Mouse (Mus musculus) lung, postnatal 10 days (tissue): ENCODE measurements at regions not wholly inside any gene's neighbourhood (a gene's known extent, or its start where the extent isn't known, plus 50 kb on each side); places are given as distances from the start of the nearest gene placed in this dataset.

Source experiments
- DNase-seq: peaks from one replicate; pipeline ENCODE4 v3.0.0; 2021

- DNase-seq = no peak
These were observed 573.1 kb upstream of the Gm19410 start for GRCm38 (mm10) chr8:35192515-35192914.

- peak; percentile 64 for DNase-seq
These were observed 571.8 kb upstream of the Gm19410 start for GRCm38 (mm10) chr8:35193771-35194170.

DNA sequence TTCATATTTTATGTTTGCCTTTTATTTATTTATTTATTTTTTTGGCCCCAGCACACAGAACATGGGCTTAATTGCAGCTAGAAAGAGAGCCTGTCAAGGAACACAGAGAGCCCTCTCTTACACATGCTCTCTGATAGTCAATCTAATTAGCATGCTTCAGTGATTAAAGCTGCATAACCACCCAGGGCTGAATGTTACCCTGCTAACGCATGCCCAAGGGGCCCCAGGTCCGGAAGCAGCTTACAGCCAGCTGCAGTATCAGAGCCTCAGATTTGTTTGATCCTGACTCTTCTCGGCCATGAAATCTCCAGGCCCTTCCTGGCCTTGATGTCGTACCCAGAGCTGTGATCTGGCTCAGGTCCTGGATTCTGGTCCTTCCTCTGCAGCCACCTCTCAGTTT is 569.4 kb upstream of the Gm19410 start:
- no peak for DNase-seq

DNA sequence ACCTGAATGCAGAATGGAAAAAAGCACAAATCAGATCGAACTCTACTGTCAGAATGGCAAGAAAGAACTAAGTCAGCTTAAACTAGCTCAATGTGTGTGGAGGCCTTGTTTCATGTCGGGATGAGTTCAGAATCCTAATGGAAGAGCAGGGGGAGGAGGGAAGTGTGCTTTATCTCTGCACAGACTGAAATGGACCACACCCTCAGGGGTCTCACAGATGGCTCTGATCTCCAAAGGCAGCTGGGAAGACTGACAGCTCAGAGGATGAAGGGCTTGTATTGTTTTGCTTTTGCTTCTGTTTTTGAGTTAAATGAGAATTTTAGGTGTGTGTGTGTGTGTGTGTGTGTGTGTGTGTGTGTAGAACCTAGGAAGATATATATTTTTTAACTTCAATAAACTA is 566.8 kb upstream of the Gm19410 start:
- no peak for DNase-seq

- peak; percentile 50 for DNase-seq
These were observed 564.2 kb upstream of the Gm19410 start for GRCm38 (mm10) chr8:35201416-35201815.

GRCm38 (mm10) chr8:35204971-35205370 is 560.6 kb upstream of the Gm19410 start:
- no peak for DNase-seq

- peak; percentile 71 for DNase-seq
These were observed 560.1 kb upstream of the Gm19410 start for GRCm38 (mm10) chr8:35205536-35205935.

GRCm38 (mm10) chr8:35206271-35206670 is 559.3 kb upstream of the Gm19410 start:
- DNase-seq = peak; percentile 23

DNA sequence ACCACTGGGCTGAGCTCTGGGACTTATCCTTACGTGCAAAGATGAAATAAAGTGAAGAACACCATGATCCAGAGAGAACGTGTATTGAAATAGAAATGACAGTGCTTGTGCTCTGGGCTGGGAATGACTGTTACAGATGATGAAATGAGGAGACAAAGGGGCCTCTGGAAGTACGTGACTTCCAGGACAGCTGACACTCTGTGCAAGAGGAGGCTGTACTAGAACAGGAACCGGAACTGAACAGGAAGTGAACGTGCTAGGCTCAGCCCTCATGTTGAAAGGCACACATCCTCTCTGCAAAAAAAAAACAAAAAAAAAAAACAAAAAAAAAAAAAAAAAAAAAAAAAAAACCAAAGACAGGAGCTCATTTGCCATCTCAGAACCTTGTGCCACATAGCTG is 557.2 kb upstream of the Gm19410 start:
- DNase-seq = no peak

DNA sequence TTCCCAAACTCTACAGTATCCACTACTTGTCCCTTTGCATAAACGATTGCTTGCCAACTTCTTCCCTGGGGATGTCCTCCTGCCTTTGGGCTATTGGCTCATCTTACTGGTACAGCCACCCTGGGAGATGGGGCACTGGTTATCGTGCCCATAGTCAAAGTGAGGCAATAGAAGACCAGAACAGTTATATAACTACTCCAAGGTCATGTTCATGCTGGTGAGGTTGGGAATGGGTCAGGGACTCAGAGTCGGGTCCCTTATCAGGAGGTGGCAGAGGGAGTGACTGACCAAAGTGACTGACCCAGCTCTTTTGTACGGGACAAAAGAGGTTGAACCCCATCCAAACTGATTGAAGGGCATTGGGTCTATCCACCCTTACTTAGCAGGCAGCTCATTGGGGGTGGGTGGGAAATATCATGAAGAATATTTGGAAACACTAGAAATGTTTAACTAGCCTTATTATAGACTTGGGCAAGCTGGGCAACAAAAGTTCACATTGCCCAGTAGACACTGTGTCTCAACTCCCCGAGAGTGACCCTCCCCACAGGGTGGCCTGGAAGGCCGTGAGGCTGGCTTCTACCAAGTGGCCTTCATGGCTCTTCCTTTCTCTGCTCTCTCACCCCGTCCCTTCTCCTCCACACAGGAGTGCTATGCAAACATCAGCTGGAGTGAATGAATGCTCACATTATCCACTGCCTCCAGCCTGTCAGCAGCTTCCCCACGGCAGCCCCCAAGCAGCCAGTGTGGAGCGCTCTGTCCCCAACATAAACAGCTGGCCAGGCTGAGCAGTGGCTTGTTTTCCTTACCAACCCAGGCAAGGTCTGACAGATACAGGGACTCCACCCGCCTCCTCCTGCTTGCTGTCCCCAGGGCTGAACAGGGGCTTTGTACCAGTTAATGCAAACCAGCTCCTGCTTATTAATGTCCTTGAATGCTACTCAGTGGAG is 553.8 kb upstream of the Gm19410 start:
- DNase-seq = no peak

GRCm38 (mm10) chr8:35213515-35213914 is 552.1 kb upstream of the Gm19410 start:
- no peak for DNase-seq

DNA sequence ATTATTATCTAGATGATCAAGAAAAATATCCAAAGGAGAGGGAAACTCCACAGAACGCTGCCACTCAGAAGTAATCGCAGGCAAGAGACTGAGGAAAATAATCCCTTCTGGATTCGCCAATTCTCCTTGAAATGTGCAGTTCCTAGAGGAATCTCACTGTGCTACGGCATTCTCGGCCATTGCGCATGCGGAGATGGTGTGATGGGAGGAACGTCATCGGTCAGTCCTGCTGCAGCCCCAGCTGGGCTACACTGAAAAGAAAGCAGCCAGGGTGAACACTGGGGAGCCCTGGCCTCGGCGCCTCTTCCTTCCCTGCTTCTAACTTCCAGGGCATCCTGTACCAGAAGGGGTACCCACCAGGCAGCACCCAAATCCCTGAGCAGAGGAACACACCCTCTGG is 548.0 kb upstream of the Gm19410 start:
- DNase-seq = no peak

DNA sequence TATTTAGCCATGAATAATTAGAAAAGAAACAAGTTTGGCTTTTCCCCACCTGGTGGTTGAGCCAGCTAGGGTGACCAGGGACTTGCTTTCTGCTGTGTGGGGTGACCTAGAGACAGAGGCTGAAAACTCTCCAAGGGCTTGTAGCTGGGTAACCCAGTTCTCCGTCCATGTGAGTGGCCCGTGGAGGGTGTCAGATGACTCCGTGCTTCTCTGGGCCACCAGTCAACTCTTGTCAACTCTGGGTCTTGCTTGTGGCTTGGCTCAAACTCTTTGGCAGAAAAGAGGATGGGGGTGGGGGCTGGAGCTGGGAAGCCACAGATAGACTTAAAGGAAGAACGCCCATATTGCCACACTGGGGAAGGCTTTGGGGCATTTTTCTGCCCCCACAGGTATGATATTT is 547.3 kb upstream of the Gm19410 start:
- peak; percentile 58 for DNase-seq

DNA sequence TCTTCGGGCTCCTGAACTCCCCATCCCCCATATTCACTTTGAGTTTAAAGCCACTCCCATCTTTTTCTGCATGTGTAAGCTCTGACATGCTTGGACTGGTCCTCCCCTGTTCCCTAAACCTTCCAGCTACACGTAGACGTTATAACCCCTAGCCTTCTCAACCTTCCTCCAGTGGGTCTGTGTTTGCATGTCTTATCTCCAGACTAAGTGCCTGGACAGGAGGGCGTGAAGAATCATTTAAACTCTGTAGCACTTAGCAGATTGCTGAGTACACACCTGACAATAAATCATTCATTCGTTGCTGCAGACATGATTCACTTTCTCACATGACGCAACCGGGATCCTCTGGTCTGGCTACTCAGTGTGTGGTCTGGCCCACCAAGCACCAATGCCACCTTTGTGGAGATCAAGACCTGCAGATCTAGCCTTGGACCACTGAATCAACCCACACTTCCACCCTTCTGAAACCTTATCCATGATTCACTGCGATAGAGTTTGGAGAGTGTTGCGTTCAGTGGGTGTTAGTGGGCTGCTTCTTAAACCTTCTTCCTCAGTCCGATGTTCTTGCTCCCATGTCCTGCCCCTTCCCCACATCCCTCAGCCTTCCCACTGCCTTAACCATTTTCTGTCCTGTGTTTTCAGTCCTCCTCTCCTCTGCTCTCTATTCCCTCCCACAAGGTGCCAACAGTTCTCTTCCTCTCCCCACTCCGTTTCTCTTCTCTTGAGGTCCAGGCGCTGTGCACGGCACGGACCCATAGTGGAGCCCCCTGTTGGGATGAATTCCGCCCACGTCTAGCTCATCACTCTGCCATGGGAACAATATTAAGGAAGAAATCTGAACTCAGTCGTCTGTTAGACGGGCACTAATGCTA is 541.3 kb upstream of the Gm19410 start:
- no peak for DNase-seq

DNA sequence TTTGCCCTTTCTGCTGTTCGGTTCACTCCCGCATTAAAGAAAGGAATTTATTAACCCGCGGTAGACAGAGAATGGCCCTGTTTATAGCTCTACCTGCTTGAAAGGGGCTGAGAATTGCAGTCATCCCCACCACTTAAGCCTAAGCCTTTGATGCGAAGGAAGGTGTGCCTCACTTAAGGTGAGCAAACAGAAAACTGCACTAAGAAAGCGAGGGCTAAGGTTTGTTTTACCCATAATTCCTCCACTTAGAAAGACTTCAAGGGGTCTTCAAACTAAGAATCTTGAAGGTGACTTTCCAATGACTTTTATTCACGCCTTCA is 540.7 kb upstream of the Gm19410 start:
- no peak for DNase-seq

GRCm38 (mm10) chr8:35227079-35227478 is 538.5 kb upstream of the Gm19410 start:
- no peak for DNase-seq

- DNase-seq = no peak
These were observed 537.1 kb upstream of the Gm19410 start for GRCm38 (mm10) chr8:35228449-35228848.

GRCm38 (mm10) chr8:35233520-35234186 is 531.9 kb upstream of the Gm19410 start:
- DNase-seq = no peak

GRCm38 (mm10) chr8:35234436-35234835 is 531.2 kb upstream of the Gm19410 start:
- DNase-seq = no peak

DNA sequence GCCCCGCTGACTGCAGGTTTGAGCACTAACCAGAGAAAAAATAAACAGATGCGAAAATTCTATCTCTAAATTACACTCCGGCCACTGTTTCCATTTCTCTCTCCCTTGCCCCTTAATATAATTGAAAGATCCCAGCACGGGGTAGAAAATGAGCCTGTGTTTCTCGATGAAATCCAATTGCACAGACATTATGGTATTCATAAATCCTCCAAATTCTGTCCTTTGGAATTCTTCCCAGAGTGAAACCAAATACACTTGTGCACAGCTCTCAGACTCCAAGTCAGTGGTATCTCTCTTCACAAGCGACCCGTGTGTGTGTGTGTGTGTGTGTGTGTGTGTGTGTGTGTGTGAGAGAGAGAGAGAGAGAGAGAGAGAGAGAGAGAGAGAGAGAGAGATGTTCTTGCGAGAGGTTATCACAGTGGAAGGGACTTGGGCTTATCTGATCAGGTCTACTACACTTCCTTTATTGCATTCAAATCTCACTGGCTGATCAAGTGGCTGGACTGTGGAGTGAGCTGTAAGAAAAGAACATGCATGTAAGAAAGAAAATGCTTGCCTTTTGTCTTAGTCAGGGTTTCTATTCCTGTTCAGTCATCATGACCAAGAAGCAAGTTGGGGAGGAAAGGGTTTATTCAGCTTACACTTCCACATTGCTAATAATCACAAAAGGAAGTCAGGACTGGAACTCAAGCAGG is 529.6 kb upstream of the Gm19410 start:
- no peak for DNase-seq

GRCm38 (mm10) chr8:35237279-35237678 is 528.3 kb upstream of the Gm19410 start:
- DNase-seq = no peak

DNA sequence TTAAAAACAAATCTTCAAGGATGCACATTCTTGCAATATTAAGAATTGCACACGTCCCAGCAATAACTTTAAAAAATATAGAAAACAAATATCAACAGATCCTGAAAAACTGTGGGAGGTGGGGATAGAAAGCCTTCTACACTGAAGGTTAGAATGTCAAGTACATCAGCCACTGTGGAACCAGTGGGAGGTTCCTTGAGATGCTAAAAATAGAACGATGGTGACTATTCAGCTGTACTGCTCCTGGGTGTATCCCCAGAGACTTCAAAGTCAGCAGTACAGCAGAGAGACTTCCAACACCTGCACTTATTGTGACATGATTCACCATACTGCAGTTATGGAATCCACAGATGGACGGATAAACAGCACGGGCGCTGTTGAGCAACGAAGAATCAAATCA is 524.7 kb upstream of the Gm19410 start:
- DNase-seq = no peak

- DNase-seq = no peak
These were observed 522.0 kb upstream of the Gm19410 start for GRCm38 (mm10) chr8:35243555-35243954.
